Mouse (Mus musculus): ENCODE results near the gene Fhit.
"Not testable (repeated sequence)": the region's sequence is repeated elsewhere in the genome, so short reads cannot be mapped to it uniquely, and the experiment has no call there.

Fhit gene

DNA sequence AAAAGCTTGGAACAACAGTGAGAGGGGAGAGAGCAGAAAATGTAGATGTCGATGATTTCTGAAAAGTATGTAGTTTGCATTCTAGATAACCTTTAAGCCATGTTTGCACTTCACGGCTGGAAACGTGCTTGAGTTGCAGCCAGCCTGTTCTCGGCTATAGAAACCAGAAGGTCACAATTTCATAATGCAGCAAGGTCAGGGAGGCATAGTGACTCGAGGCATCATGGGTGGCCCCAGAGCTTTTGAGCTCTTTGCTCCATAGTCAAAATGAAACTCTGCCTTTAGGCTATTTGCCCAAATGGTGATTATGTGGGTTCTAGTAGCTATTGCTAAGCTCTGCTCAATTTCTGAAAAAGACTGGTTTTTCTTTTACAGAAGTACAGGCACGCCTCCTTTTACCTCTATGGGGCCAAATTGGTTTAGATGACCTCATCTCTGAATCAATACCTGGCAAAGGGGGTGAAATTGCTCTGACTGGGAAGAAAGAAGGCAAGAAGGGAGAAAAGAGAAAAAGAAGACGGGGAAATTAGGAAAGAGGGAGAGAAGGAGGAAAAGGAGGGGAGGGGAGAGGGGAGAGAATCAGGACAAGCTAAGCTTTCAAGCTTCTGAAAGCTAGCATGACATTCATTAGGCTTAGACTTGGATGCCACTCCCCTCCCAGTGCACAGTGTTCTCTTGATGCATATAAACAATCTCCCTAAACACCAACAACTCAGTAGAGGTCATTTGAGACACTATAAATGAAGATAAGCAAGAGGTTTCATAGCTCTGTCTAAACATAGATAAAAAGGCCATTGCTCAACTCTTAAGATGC, 1148.6 kb downstream of the Fhit start:
- no peak for DNase-seq (ENCODE audit: low spot score in 2 of 2)

DNA sequence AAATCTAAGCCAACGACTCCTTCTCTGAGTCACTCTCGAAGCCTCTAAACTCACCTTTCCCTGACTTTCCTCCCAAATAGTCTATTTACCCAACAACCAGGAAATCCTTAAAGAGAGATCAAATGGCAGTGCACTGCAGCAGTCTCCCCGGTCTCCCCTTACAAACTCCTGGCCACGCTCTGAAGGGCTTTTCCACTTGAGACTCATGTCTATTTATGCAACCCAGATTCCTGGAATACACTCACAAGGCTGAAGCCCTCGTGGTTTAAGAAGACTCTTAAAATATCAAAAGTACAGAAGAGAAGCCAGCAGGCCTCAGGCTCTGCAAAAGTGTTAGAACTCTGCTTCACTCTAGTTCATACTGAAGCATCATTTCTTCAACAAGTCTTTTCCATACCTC, 1155.6 kb downstream of the Fhit start:
- DNase-seq (ENCODE audit: low spot score in 2 of 2) = no peak

DNA sequence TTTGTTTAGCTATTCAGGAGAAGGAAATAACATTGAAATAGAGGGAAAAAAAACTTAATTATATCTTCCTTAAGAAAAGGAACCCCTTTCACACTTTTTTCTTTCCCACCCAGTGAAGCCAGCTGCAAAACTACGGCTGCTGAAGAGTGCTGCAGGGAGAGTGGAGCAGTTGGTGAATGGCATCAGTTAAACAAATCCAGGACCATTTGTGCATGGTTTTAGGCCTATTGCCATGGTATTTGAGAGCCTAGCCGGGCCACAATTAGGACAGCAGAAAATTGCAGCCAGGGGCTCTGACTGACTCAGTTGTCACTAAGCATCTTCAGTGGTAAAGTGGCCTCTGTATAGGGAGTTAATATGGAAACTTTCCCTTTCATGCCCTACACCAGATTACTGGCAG, 1158.0 kb downstream of the Fhit start:
- DNase-seq (ENCODE audit: low spot score in 2 of 2) = no peak

DNA sequence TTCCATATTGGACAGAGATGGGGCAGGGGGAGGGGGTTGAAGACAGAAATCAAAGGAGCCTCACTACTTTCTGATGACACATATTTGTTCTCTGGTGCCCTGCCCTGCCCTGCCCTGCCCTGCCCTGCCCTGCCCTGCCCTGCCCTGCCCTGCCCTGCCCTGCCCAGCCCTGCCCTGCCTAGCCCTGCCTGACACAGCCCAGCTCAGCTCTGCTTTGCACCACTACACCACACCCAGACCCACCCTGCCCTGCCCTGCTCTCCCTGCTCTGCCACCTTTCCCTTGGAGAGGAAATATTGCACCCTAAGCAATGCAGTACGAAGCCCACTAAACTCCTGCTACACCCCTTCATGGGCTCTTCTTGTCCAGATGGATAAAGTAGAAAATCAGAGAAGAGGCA, 1171.2 kb downstream of the Fhit start:
- no peak for DNase-seq (ENCODE audit: low spot score in 2 of 2)

DNA sequence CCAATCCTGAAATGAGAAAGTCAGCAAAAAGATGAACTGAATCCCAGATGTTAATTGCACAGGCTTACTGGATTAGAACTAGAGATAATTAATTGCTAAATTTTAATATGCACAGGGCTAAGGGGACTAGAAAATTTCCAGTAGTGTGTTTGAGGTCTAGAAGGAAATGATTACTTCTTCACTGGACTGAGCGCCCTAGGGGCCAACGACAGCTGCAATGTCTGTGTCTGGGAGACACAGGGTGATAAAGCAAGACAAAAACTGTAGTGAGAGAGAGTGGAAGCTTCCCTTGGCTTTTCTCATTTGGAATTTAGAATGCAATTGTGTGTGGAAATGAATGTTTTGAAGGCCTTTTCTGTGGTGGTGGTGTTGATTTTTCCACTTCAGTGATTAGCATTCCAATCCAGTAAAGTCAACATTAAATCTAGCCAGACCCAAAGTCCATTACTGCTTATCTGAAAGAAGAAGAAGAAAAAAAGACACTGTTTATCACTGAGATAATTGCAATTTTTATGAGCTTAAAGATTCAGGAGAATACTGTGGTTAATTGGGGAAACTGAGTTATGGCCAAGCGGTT, 1184.8 kb downstream of the Fhit start:
- DNase-seq (ENCODE audit: low spot score in 2 of 2) = no peak

DNA sequence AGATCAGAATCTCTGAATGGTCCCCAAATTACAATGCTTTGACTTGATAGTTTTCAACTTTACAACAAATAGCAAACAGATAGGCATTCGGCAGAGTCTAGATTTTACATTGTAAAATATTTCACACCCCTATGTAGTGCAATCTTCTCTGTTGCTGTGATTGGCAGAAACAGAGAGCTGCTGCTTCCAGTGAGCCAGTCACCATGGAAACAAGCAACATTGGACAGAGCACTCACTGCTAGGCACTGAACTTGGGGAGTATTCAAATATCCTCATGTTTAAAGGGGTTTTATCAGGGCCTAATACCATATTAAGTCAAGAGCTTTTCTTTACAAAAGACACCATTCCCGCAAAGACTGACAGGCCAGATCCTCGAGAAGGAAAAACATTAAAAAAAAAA, 1187.4 kb downstream of the Fhit start:
- DNase-seq (ENCODE audit: low spot score in 2 of 2) = peak in 1 of 2 experiments; percentile 16

DNA sequence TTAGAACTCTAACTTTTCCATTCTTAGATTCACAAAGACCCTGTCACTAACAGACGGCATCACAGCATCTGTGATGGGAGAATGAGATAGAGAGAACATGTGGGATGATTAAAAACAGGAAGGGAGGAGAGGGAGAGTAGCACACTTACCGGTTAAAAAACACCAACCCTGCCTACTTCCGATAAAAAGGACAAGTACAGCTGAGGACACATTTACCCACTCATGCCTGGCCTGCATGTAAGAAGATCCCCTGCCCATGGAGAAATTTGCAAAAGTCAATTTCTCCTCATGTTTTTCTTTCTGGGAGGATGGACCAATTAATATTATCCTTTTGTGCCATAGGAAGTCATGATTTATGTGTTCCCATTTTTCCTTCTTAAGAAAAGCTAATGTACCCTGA, 1198.0 kb downstream of the Fhit start:
- DNase-seq (ENCODE audit: low spot score in 2 of 2) = no peak

DNA sequence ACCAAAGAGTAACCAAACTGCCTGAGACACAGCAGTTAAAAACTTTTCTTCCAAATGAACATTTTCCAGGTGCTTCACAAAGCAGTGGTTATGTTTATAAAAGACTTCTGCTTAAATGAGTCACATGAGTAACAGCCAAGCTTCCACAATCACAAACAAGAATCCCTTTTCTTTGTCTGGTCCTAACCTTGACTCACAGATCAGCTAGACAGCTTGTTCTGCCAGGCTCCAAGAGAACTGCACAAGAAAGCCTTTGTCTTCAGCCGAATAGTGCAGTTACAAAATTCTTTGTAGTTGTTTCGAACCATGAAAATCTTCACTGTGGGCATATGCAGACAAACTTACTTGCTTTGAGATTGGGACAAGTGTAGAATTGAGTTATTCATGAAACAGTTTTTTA, 1201.4 kb downstream of the Fhit start:
- no peak for DNase-seq (ENCODE audit: low spot score in 2 of 2)

DNA sequence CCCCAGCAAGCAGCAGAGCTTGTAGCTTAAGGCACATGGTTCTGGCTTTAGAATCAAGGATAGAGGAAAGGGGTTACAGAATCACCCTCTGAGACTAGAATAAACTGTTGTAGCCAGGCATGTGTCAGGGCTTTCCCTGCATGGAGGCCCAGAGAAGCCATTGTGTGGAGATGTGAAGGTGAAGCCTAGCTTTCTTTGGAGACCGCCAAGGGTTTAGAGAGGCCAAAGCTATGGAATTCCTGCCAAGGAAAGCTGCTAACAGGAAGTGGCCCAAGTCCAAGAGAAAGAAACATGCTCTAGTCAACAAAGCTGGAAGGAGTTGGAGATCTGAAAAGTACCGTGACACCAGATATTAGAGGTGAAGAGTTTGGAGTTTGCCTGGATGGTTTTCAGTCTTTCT, 1262.3 kb downstream of the Fhit start:
- DNase-seq (ENCODE audit: low spot score in 2 of 2) = no peak

DNA sequence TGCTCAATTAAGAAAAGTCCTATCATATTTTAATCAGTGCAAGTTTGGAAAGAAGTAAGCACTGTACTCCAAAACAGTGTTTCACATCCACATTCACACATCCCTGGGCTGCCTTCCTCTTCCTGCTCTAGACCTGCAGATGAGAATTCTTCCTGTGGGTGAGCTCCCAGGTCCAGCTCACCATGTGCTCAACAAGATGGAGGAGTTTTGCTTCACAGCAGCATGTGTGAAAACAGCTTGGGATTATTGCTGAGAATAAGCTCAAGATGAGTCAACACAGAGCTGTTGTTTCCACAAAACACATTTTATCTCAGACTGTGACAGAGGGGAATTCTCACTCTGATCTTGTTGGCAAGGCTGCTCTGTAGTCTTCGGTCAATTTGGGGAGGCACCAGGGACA, 1265.3 kb downstream of the Fhit start:
- peak; percentile 23 to 60 for DNase-seq (ENCODE audit: low spot score in 2 of 2)

DNA sequence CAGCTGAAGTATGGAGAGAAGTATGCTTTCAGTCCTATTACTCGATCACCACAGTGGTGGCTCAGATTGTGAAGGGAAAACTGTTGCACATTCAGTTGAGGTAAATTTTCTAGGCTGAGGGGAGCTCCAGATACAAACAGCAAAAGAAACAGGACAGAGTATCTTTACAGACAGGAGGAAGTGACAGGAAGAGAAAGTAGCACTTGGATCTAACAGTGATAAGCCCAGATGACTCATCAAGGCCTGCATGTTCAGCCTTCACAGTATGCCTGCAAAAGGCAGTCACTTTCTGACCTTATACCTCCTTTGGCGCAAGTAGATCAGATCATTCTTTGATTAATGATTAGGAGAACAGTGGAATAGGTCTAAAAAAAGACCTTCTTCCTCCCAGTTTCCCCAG, 1309.8 kb downstream of the Fhit start:
- DNase-seq (ENCODE audit: low spot score in 2 of 2) = no peak

DNA sequence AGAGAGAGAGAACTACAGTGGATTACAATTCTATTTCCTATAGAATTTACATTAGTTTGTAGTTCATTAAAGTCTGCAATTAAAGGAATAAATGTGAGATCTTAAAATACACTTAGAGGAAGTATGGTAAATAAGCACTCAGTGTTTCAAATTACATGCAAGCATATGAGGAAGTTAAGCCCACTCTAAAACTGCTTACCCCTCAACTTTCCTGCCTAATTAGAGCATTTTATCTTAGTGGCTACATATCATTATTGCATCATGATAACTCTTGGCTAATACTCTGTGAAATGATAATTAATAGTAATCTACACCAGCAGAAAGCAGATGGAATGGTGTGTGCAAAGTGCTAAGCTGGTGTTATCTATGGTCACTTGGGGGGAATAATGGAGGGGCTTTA, 1329.5 kb downstream of the Fhit start:
- no peak for DNase-seq (ENCODE audit: low spot score in 2 of 2)

DNA sequence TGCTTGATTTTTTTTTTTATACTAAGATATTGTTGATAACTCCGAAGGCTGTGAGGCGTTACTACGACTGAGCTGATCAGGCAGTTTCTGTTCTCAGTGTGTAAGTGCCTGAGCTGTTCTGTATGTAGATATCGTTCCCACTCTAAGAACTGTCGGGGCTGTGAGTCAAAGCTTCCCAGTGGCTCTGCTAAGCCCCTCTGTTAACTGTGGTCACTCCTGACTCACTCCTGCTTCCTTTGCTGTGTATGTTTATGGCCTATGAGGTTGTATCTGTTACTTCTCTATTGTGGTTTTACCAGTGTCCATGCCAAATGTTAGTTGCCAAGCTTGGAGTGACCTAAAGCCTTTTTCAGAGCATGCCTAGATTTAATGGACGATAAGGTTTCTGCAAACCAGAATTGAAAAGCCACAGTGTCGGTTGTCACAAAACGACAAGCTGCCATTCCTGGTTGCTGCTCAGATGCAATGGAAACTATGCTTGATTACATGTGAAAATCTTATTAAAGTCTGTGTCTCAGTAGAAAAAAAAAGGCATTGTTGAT, 1333.1 kb downstream of the Fhit start:
- not testable (repeated sequence) for DNase-seq (ENCODE audit: low spot score in 2 of 2)

DNA sequence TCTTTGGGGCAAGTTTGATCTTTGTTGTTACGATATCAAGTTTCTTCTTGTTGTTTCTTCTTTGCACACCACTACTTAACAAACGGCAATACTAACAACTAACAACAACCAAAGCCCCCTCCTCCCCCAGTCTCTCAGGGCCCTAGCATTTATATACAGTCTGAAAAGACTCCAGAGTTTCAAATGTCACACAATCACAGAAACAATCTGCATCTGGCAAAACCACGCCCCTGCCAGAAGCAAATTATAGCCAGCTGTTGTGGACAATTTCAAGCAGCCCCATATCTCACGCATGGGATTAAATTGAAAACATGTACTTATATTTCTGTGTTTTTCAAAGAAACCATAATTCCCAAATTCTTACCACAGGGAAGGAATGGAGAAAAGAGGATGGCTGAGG, 1345.9 kb downstream of the Fhit start:
- DNase-seq (ENCODE audit: low spot score in 2 of 2) = no peak

DNA sequence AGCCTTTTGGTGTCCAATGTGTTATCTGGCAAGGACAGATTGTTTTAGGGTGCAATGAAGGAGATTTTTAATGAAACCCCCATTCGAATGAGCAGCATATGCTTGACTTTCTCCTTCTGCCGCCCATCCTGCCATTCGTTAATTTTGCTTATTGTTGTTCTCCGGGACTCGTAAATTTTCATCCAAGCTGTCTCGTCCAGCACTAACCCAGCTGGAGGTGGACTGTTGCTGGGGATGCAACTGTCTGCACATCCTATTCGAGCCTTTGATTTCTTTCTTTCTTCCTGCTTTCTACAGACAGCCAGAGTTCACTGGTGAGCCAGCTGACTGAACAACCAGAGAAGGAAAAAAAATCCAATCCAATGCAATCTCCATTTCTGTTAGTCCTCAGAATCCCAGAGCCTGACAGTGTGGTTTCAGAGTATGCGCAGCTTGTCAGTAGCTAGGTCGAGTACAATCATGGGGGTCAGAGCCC, 1350.0 kb downstream of the Fhit start:
- DNase-seq (ENCODE audit: low spot score in 2 of 2) = no peak

DNA sequence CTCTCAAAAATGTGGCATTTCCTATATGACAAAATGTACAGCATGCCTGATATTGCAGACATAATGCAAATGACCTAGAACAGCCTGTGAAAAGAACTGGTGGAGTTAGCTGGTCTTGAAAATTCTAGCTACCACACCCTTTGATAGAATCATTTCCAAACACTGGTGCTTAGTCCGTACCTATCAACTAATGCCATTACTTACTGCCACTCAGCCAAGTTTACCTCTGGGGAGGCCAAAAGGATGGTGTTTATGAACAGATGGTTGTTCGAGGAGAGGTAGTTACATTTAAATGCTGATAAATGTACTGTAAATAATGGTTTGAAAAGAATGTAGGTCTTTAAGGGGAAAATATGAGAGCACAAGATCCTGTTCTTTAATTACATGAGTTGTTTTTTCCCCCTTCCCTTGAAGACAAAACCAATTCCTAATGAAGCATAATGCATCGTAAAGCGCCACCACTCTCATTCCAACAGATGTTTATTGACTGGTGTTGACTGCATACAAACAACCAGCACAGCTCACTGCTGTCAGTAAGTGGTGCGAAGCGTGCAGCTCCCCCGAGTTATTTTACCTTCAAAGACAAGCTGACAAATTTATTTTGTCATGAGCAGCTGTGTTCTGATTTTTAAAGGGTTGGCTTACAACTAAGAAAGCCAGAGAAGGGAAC, 1350.5 kb downstream of the Fhit start:
- DNase-seq (ENCODE audit: low spot score in 2 of 2) = peak in 1 of 2 experiments; percentile 2

DNA sequence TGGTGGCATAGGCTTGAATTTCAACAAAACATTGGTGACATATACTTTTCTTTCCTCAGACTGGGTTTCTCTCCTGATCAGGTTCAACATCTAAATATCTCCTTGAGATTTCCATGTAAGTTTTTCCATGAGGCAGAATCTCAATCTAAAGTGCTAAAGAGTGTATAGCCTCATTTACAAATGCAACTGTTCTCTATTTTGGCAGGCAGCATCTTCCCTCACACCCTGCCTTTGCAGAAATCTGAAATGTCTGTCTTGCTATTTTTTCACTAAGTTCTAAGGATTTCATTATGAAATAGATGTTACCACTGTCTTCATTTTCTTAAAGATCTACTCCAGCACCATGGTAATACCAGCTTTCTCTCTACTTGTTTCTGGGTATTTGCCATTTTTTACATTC, 1368.4 kb downstream of the Fhit start:
- DNase-seq (ENCODE audit: low spot score in 2 of 2) = peak in 1 of 2 experiments; percentile 17

DNA sequence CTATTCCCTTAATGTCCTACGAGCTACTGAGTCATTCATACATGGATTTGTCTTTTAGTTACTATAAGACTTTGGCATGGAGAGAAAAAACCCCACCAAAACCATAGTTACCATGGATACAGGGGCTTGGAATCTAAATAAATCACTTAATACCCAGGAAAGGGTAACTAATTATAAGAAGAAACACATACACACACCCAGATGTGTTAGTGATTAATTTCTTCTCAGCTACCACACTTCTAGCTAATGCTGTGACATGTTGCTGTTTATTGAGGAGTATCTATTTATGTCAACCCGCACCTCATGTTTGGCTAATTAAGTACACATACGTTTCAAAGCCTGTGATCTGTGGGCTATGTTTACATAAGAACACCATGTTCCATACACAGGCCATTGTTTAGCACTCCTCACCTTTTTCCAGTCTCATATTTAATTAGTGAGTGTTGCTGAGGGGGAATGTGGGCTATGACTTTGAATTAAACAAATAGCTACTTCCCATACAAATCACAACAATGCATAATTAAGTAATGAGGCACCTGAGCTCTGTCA, 1373.4 kb downstream of the Fhit start:
- DNase-seq (ENCODE audit: low spot score in 2 of 2) = no peak

DNA sequence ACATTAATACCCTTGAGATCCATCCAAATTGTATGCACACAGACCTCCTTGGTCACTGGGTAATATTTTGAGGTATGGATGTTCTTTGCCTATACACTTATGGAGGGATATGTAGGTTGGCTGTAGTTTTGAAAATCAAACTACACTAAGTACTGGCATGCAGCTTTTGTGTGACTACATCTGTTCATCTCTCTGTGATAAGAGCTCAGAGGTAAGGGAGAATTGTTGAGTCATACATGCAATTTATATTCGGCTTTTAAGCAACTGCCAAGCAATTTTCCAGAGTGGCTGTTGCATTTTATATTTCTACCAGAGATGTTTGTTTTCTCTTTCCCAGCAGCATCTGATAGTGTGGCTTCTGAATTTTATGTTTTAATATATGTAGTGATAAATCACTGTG, 1374.4 kb downstream of the Fhit start:
- DNase-seq (ENCODE audit: low spot score in 2 of 2) = peak in 1 of 2 experiments; percentile 13

DNA sequence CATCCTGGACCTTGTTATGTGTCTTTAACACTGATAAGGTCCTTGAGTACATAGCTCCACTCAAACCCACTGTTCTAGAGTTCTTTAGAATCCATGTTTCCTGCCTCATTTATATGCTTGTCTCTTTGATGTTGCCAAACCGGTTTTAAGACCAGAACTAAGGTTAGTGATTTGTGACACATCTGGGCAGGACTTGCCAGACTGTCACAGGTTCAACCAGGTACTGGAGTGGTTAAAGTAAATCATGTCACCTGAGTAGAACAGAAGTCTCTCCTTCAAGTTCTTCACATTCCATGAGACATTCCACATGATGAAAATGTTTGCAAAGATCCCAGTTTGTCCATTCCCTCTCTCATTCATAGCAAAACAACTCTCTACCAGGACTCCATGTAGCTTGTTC, 1376.0 kb downstream of the Fhit start:
- DNase-seq (ENCODE audit: low spot score in 2 of 2) = no peak

DNA sequence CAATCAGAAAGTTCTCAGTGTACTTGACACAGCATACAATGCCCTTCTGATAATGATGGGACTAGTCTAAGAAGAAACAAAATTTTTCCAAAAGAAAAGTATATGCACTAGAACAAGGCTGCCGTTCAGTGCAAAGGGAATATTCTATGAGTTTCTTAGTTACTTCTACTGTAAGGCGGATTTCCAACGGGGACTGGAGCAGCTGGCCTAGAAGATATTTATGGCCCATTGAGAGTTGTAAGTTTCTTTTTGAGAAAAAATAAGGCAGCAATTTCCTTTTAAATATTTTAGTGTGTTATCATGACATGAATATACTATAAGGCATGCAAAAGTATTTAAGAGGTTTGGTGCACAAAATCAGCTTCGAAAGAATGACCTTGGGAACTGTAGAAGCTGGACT, 1410.5 kb downstream of the Fhit start:
- peak in 1 of 2 experiments; percentile 6 for DNase-seq (ENCODE audit: low spot score in 2 of 2)

DNA sequence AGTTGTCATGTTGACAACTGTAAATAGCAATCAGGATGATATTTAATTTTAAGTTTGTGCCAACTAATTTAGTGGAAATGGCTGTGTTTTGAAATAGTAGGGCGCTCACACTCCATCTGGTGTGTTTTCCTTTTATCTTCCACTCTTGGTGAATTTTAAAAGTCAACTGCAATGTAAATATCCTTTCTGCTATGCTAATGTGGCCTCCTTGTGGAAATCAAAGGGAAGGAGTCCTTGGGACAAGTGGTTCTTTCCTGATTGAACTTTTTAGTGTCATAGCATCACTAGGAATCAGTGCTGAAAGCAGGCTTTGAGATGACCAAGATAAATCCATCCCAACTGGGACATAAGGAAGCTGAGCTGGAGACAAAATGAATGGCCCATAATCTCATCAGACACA, 1413.1 kb downstream of the Fhit start:
- peak in 1 of 2 experiments; percentile 26 for DNase-seq (ENCODE audit: low spot score in 2 of 2)

Data from frontal cortex, postnatal 36 days (tissue).